Mouse (Mus musculus): ENCODE results near the gene Slc16a3.

Slc16a3 gene

GRCm38 (mm10) chr11:120991791-120992190 lies 43.5 kb downstream of the Slc16a3 start:
- in situ Hi-C loops (cut with MboI; ENCODE audit: low pct_unique_long_range_greater_than_20kb in 1 of 2, low sequenced_read_pairs in 2 of 2, unreplicated experiment in 1 of 2): no loop called here

GRCm38 (mm10) chr11:120993080-120993479 lies 44.8 kb downstream of the Slc16a3 start:
- in situ Hi-C loops (cut with MboI; ENCODE audit: low pct_unique_long_range_greater_than_20kb in 1 of 2, low sequenced_read_pairs in 2 of 2, unreplicated experiment in 1 of 2): no loop called here

- in situ Hi-C loops (cut with MboI; ENCODE audit: low pct_unique_long_range_greater_than_20kb in 1 of 2, low sequenced_read_pairs in 2 of 2, unreplicated experiment in 1 of 2): no loop called here
Observed at GRCm38 (mm10) chr11:120993586-120993985, 45.3 kb downstream of the Slc16a3 start.

GRCm38 (mm10) chr11:120994741-120995140 lies 46.5 kb downstream of the Slc16a3 start:
- in situ Hi-C loops (cut with MboI; ENCODE audit: low pct_unique_long_range_greater_than_20kb in 1 of 2, low sequenced_read_pairs in 2 of 2, unreplicated experiment in 1 of 2): no loop called here

- in situ Hi-C loops (cut with MboI; ENCODE audit: low pct_unique_long_range_greater_than_20kb in 1 of 2, low sequenced_read_pairs in 2 of 2, unreplicated experiment in 1 of 2): no loop called here
Observed at GRCm38 (mm10) chr11:121001966-121002365, 53.7 kb downstream of the Slc16a3 start.

GRCm38 (mm10) chr11:121004281-121004680 lies 56.0 kb downstream of the Slc16a3 start:
- in situ Hi-C loops (cut with MboI; ENCODE audit: low pct_unique_long_range_greater_than_20kb in 1 of 2, low sequenced_read_pairs in 2 of 2, unreplicated experiment in 1 of 2): no loop called here

- in situ Hi-C loops (cut with MboI; ENCODE audit: low pct_unique_long_range_greater_than_20kb in 1 of 2, low sequenced_read_pairs in 2 of 2, unreplicated experiment in 1 of 2): no loop called here
Observed at GRCm38 (mm10) chr11:121006184-121006583, 57.9 kb downstream of the Slc16a3 start.

GRCm38 (mm10) chr11:121010044-121010755 lies 61.9 kb downstream of the Slc16a3 start:
- in situ Hi-C loops (cut with MboI; ENCODE audit: low pct_unique_long_range_greater_than_20kb in 1 of 2, low sequenced_read_pairs in 2 of 2, unreplicated experiment in 1 of 2): no loop called here
